Comparison of ENCODE assay signal across 9 mouse cellular contexts in the genomic region with DNA sequence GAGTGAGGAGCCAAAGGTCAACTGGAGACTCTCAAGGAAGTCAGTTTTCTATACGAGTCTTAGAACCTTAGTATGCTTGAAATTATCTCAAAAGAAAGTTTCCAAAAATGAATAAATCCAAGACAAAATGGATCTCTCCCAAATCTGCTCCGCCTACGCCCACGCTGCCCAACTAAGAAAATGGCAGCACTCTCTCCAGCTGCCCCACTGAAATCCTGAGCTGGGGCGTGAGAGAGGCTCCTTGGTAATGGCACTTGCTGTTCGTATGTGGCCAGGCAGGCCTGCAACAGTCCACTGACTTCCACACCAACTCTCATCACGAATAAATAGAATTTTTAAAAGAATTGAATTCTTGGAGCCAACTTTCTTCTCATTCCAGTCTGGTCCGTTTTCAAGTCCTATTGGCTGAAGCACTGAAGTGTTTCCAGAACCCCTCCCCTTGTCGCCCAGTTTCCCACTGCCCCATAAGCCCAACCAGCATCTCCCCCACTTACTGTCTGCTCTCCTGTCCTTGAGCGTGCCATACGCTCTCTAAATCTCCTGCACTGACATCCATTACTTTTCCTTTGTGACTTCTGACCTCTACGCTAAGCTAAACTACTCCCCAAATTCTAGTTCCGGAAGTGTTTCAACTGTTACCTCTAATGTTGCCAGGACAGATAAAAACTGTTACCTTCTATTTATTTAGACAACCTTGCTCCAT. TPM values are rescaled to one million over a fixed set of nuclear protein-coding genes. Genes with fewer than 3 reads are reported as not detected.
A peak's percentile ranks its signal among the peaks of the same experiment; 100 is the strongest.
DNase-seq lines count a peak whose midpoint lies in the region; ATAC-seq lines count a peak whose summit lies in the region.
"Had no signal": no experiment of that assay in that cellular context is flagged by ENCODE, and none has a peak within 500 bp of the region (broad histone marks: within the 10 kb centered on the region; RNA-seq: fewer than 3 reads in every experiment).

No protein-coding gene starts in this region.

- H3K36me3 ChIP-seq in forebrain, embryonic 11.5 days (ENCODE audit: control insufficient read depth, insufficient read depth, low read length) = no peaks in the 10 kb centered on the region
- 0 out of 2 replicates have a peak, but pooled peaks cover 4% of the 10 kb centered on the region for H3K36me3 ChIP-seq in intestine, embryonic 15.5 days
- H3K36me3 ChIP-seq in neural tube, embryonic 14.5 days (ENCODE audit: control insufficient read depth, insufficient read depth, low read length) = no peaks in the 10 kb centered on the region

- peak; percentile 26 for DNase-seq in kidney, postnatal 10 days
- no peak for DNase-seq in kidney, postnatal 25 days
- DNase-seq in forebrain, embryonic 11.5 days (ENCODE audit: low spot score) = no peak
- DNase-seq in gastrocnemius, adult 8-10 months (ENCODE audit: low spot score in 2 of 2) = no peak
- no peak for DNase-seq in right cerebral cortex, postnatal 4 days
- DNase-seq: cerebellum, adult 9-11 months had no signal

- H3K27me3 ChIP-seq in forebrain, embryonic 11.5 days (ENCODE audit: control insufficient read depth, insufficient read depth, low read length) = peaks cover 5% of the 10 kb centered on the region; the same call in 1 of the 2 replicates
- no peaks in the 10 kb centered on the region for H3K27me3 ChIP-seq in intestine, embryonic 15.5 days (replicated peaks)
- H3K27me3 ChIP-seq in neural tube, embryonic 14.5 days (ENCODE audit: control insufficient read depth, insufficient read depth, low read length) = no peaks in the 10 kb centered on the region

- H3K27ac ChIP-seq in forebrain, embryonic 11.5 days (ENCODE audit: low read depth, low read length) = no peak overlapping the region
- H3K27ac ChIP-seq in intestine, embryonic 15.5 days = peak overlapping the region; percentile 92
- H3K27ac ChIP-seq in neural tube, embryonic 14.5 days (ENCODE audit: low read depth, low read length) = no peak overlapping the region; the same call in 1 of the 2 replicates

- WGBS in forebrain, embryonic 11.5 days = 72% methylated on average over 13 of the region's 13 CpGs
- 66% methylated on average over 13 of the region's 13 CpGs for WGBS in intestine, embryonic 15.5 days
- 79% methylated on average over 13 of the region's 13 CpGs for WGBS in neural tube, embryonic 14.5 days

- peak overlapping the region; percentile 70; the same call in 1 of the 2 replicates for H3K4me2 ChIP-seq in forebrain, embryonic 11.5 days (ENCODE audit: low read depth, low read length, severe bottlenecking)
- H3K4me2 ChIP-seq in intestine, embryonic 15.5 days (replicated peaks) = peak overlapping the region; percentile 70
- peak overlapping the region; percentile 66; the same call in 1 of the 2 replicates for H3K4me2 ChIP-seq in neural tube, embryonic 14.5 days (ENCODE audit: low read depth, low read length)

- peaks cover 8% of the 10 kb centered on the region for H3K4me1 ChIP-seq in forebrain, embryonic 11.5 days (replicated peaks; ENCODE audit: control insufficient read depth, insufficient read depth, low read length)
- H3K4me1 ChIP-seq in intestine, embryonic 15.5 days (replicated peaks) = peaks cover 20% of the 10 kb centered on the region
- H3K4me1 ChIP-seq in neural tube, embryonic 14.5 days (ENCODE audit: control insufficient read depth, insufficient read depth, low read length) = 0 out of 2 replicates have a peak, but pooled peaks cover 4% of the 10 kb centered on the region

- no peak overlapping the region; the same call in 1 of the 2 replicates for H3K9ac ChIP-seq in forebrain, embryonic 11.5 days (ENCODE audit: low read length)
- peak overlapping the region; percentile 44 for H3K9ac ChIP-seq in intestine, embryonic 15.5 days
- H3K9ac ChIP-seq in neural tube, embryonic 14.5 days (replicated peaks; ENCODE audit: low read depth, low read length) = no peak overlapping the region

- no peaks in the 10 kb centered on the region for H3K9me3 ChIP-seq in forebrain, embryonic 11.5 days (ENCODE audit: control insufficient read depth, low read length)
- H3K9me3 ChIP-seq in intestine, embryonic 15.5 days = no peaks in the 10 kb centered on the region
- H3K9me3 ChIP-seq in neural tube, embryonic 14.5 days (ENCODE audit: control insufficient read depth, low read length) = no peaks in the 10 kb centered on the region

- no peak for ATAC-seq in forebrain, embryonic 11.5 days (replicated peaks; ENCODE audit: low FRiP score)
- ATAC-seq in intestine, embryonic 15.5 days = no peak
- ATAC-seq in neural tube, embryonic 14.5 days (ENCODE audit: low read depth) = no peak
- no peak for ATAC-seq in granulocyte monocyte progenitor cell, adult 5-6 weeks (replicated peaks; ENCODE audit: poor library complexity, severe bottlenecking)

- H3K4me3 ChIP-seq in forebrain, embryonic 11.5 days (ENCODE audit: low read depth, low read length) = no peak overlapping the region
- peak overlapping the region; percentile 39 for H3K4me3 ChIP-seq in intestine, embryonic 15.5 days (replicated peaks)
- no peak overlapping the region for H3K4me3 ChIP-seq in neural tube, embryonic 14.5 days (ENCODE audit: low read depth, low read length)

RNA-seq across cellular contexts. Expression of a gene that starts 1.0 kb away (rescaled TPM):
- polyA plus RNA-seq in forebrain, embryonic 11.5 days (2014; fragmentation: Nextera tagmentation; extraction: Ambion mirVana) = 105 and 121 TPM in 2 replicates
- polyA plus RNA-seq in intestine, embryonic 15.5 days (2015; fragmentation: Nextera tagmentation; extraction: Ambion mirVana) = 1,100 and 1,103 TPM in 2 replicates
- polyA plus RNA-seq in neural tube, embryonic 14.5 days (2014; fragmentation: Nextera tagmentation; extraction: Ambion mirVana) = 23.3 and 43.0 TPM in 2 replicates
- total RNA-seq in gastrocnemius, adult 8-10 months (2022) = 10 to 100 TPM; 28.1 to 44.3 (median 31.9) TPM
- not detected in 2 replicates for total RNA-seq in granulocyte monocyte progenitor cell, adult 5-6 weeks (2014; fragmentation: Nextera tagmentation)
- total RNA-seq in granulocyte monocyte progenitor cell, adult 5-6 weeks (2017) = not detected in 2 replicates
